17 mouse cellular contexts compared by ENCODE assay signal in genomic region chr10:103862120-103862519, GRCm38 (mm10).
"Had no signal": no experiment of that assay in that cellular context is flagged by ENCODE, and none has a peak within 500 bp of the region (broad histone marks: within the 10 kb centered on the region; RNA-seq: fewer than 3 reads in every experiment).

No protein-coding gene starts in this region.

- H3K9me3 ChIP-seq: neural tube, embryonic 12.5 days; neural tube, embryonic 13.5 days; neural tube, embryonic 15.5 days; stomach, embryonic 15.5 days had no signal

- H3K27me3 ChIP-seq: neural tube, embryonic 12.5 days; neural tube, embryonic 13.5 days; neural tube, embryonic 15.5 days; stomach, embryonic 15.5 days had no signal

- H3K4me2 ChIP-seq: neural tube, embryonic 12.5 days; neural tube, embryonic 13.5 days; neural tube, embryonic 15.5 days; stomach, embryonic 15.5 days had no signal

- H3K4me1 ChIP-seq: neural tube, embryonic 12.5 days; neural tube, embryonic 13.5 days; neural tube, embryonic 15.5 days; stomach, embryonic 15.5 days had no signal

- H3K36me3 ChIP-seq: neural tube, embryonic 12.5 days; neural tube, embryonic 13.5 days; neural tube, embryonic 15.5 days; stomach, embryonic 15.5 days had no signal

- H3K9ac ChIP-seq: neural tube, embryonic 12.5 days; neural tube, embryonic 13.5 days; neural tube, embryonic 15.5 days; stomach, embryonic 15.5 days had no signal

- H3K4me3 ChIP-seq: neural tube, embryonic 12.5 days; neural tube, embryonic 13.5 days; neural tube, embryonic 15.5 days; stomach, embryonic 15.5 days had no signal

- DNase-seq: retina, postnatal 1 day; right cerebral cortex, adult 18-20 months; right cerebral cortex, postnatal 14 days; right cerebral cortex, postnatal 25 days; right cerebral cortex, postnatal 4 days; spleen, adult 18-20 months; thymus, adult 18-20 months; thymus, adult 2 months; thymus, postnatal 14 days; thymus, postnatal 25 days; thymus, postnatal 36 days; thymus, postnatal 4 days had no signal

- H3K27ac ChIP-seq: neural tube, embryonic 12.5 days; neural tube, embryonic 13.5 days; neural tube, embryonic 15.5 days; stomach, embryonic 15.5 days; stomach, postnatal 0 days had no signal
